ENCODE assay signal across 25 mouse cellular contexts in genomic region chr5:139368638-139369320, GRCm38 (mm10). TPM values are rescaled to one million over a fixed set of nuclear protein-coding genes. Genes with fewer than 3 reads are reported as not detected.
DNase-seq lines count a peak whose midpoint lies in the region; ATAC-seq lines count a peak whose summit lies in the region.
"Had no signal": no experiment of that assay in that cellular context is flagged by ENCODE, and none has a peak within 500 bp of the region (broad histone marks: within the 10 kb centered on the region; RNA-seq: fewer than 3 reads in every experiment).

No protein-coding gene starts in this region.

- H3K9ac ChIP-seq in kidney, embryonic 16.5 days (replicated peaks; ENCODE audit: low read length) = no peak overlapping the region
- H3K9ac ChIP-seq in liver, embryonic 11.5 days (ENCODE audit: low read depth, low read length) = 0 out of 2 replicates have a peak overlapping the region, but pooled peaks have one; percentile 20
- H3K9ac ChIP-seq in forebrain, embryonic 11.5 days (ENCODE audit: low read length) = no peak overlapping the region
- H3K9ac ChIP-seq: forebrain, postnatal 0 days; hindbrain, embryonic 14.5 days; intestine, embryonic 15.5 days; limb, embryonic 15.5 days had no signal

- H3K4me1 ChIP-seq in megakaryocyte, embryonic 14.5 days = peaks cover 95% of the 10 kb centered on the region
- H3K4me1 ChIP-seq in kidney, embryonic 16.5 days (ENCODE audit: insufficient read depth, low read length) = peaks cover 43% of the 10 kb centered on the region
- H3K4me1 ChIP-seq in liver, embryonic 11.5 days (replicated peaks; ENCODE audit: control insufficient read depth, insufficient read depth, low read length) = peaks cover 79% of the 10 kb centered on the region
- peaks cover 3% of the 10 kb centered on the region; the same call in 1 of the 2 replicates for H3K4me1 ChIP-seq in forebrain, embryonic 11.5 days (replicated peaks; ENCODE audit: control insufficient read depth, insufficient read depth, low read length)

- 71% methylated on average over 11 of the region's 11 CpGs for WGBS in kidney, embryonic 16.5 days
- WGBS in liver, embryonic 11.5 days = 75% methylated on average over 11 of the region's 11 CpGs
- 88% methylated on average over 11 of the region's 11 CpGs for WGBS in forebrain, embryonic 11.5 days

- peak overlapping the region; percentile 69 for H3K4me3 ChIP-seq in megakaryocyte, embryonic 14.5 days (replicated peaks)
- H3K4me3 ChIP-seq in kidney, embryonic 16.5 days (ENCODE audit: low read length) = no peak overlapping the region
- H3K4me3 ChIP-seq in liver, embryonic 11.5 days (ENCODE audit: low read depth, low read length) = no peak overlapping the region
- no peak overlapping the region for H3K4me3 ChIP-seq in forebrain, embryonic 11.5 days (ENCODE audit: low read depth, low read length)
- H3K4me3 ChIP-seq: embryonic facial prominence, embryonic 13.5 days; heart, embryonic 13.5 days; intestine, embryonic 15.5 days; limb, embryonic 15.5 days had no signal

- no peaks in the 10 kb centered on the region for H3K27me3 ChIP-seq in megakaryocyte, embryonic 14.5 days (replicated peaks)
- no peaks in the 10 kb centered on the region for H3K27me3 ChIP-seq in kidney, embryonic 16.5 days (ENCODE audit: insufficient read depth, low read length)
- H3K27me3 ChIP-seq in liver, embryonic 11.5 days (replicated peaks; ENCODE audit: control insufficient read depth, insufficient read depth, low read length) = no peaks in the 10 kb centered on the region
- H3K27me3 ChIP-seq in forebrain, embryonic 11.5 days (ENCODE audit: control insufficient read depth, insufficient read depth, low read length) = no peaks in the 10 kb centered on the region
- H3K27me3 ChIP-seq: embryonic facial prominence, embryonic 13.5 days; heart, embryonic 13.5 days; intestine, embryonic 15.5 days; limb, embryonic 15.5 days had no signal

- H3K9me3 ChIP-seq in megakaryocyte, embryonic 14.5 days = no peaks in the 10 kb centered on the region
- no peaks in the 10 kb centered on the region for H3K9me3 ChIP-seq in kidney, embryonic 16.5 days (ENCODE audit: low read length)
- no peaks in the 10 kb centered on the region for H3K9me3 ChIP-seq in liver, embryonic 11.5 days (ENCODE audit: control insufficient read depth, low read length)
- H3K9me3 ChIP-seq in forebrain, embryonic 11.5 days (ENCODE audit: control insufficient read depth, low read length) = no peaks in the 10 kb centered on the region
- H3K9me3 ChIP-seq: embryonic facial prominence, embryonic 13.5 days; heart, embryonic 13.5 days; intestine, embryonic 15.5 days; limb, embryonic 15.5 days had no signal

- no peak for ATAC-seq in megakaryocyte, adult 5-6 weeks (ENCODE audit: poor library complexity, severe bottlenecking)
- no peak for ATAC-seq in kidney, embryonic 16.5 days (ENCODE audit: low FRiP score, low TSS enrichment)
- no peak for ATAC-seq in liver, embryonic 11.5 days (replicated peaks; ENCODE audit: low FRiP score)
- ATAC-seq in forebrain, embryonic 11.5 days (replicated peaks; ENCODE audit: low FRiP score) = no peak
- ATAC-seq: forebrain, postnatal 0 days; intestine, embryonic 15.5 days had no signal

- peak overlapping the region; percentile 54 for H3K27ac ChIP-seq in kidney, embryonic 16.5 days (ENCODE audit: low read length)
- peak overlapping the region; percentile 39 for H3K27ac ChIP-seq in liver, embryonic 11.5 days (ENCODE audit: low read depth, low read length)
- no peak overlapping the region for H3K27ac ChIP-seq in forebrain, embryonic 11.5 days (ENCODE audit: low read depth, low read length)
- H3K27ac ChIP-seq: embryonic facial prominence, embryonic 13.5 days; heart, embryonic 13.5 days; hindbrain, embryonic 14.5 days; intestine, embryonic 15.5 days; limb, embryonic 15.5 days had no signal

- no peak overlapping the region for H3K4me2 ChIP-seq in kidney, embryonic 16.5 days (replicated peaks; ENCODE audit: low read depth, low read length)
- H3K4me2 ChIP-seq in liver, embryonic 11.5 days = no peak overlapping the region
- no peak overlapping the region for H3K4me2 ChIP-seq in forebrain, embryonic 11.5 days (ENCODE audit: low read depth, low read length, severe bottlenecking)
- H3K4me2 ChIP-seq: embryonic facial prominence, embryonic 13.5 days; heart, embryonic 13.5 days; hindbrain, embryonic 14.5 days; intestine, embryonic 15.5 days; limb, embryonic 15.5 days had no signal

- H3K36me3 ChIP-seq in megakaryocyte, embryonic 14.5 days (replicated peaks; ENCODE audit: low read length) = peaks cover 53% of the 10 kb centered on the region
- peaks cover under 1% of the 10 kb centered on the region; the same call in 1 of the 2 replicates for H3K36me3 ChIP-seq in kidney, embryonic 16.5 days (ENCODE audit: insufficient read depth, low read length)
- no peaks in the 10 kb centered on the region for H3K36me3 ChIP-seq in liver, embryonic 11.5 days (ENCODE audit: control insufficient read depth, insufficient read depth, low read length)
- no peaks in the 10 kb centered on the region for H3K36me3 ChIP-seq in forebrain, embryonic 11.5 days (ENCODE audit: control insufficient read depth, insufficient read depth, low read length)
- H3K36me3 ChIP-seq: heart, embryonic 13.5 days; intestine, embryonic 15.5 days had no signal

- DNase-seq in liver, embryonic 11.5 days (ENCODE audit: low spot score) = no peak
- DNase-seq in urinary bladder, adult 2 months (ENCODE audit: low spot score) = no peak
- no peak for DNase-seq in forebrain, embryonic 11.5 days (ENCODE audit: low spot score)
- DNase-seq in adrenal gland, postnatal 14 days = no peak
- DNase-seq: forebrain, postnatal 0 days; lung, postnatal 10 days; midbrain, embryonic 14.5 days; retina, postnatal 1 day had no signal

RNA-seq across cellular contexts. Expression of gene Gpr146, which starts 8.7 kb away (rescaled TPM):
- 54.8 and 69.9 TPM in 2 replicates for polyA plus RNA-seq in megakaryocyte, embryonic 14.5 days (2012; ENCODE audit: insufficient read depth, low replicate concordance)
- total RNA-seq in megakaryocyte, adult 5-6 weeks (2015) = 9.8 and 13.1 TPM in 2 replicates
- 9.6 and 14.8 TPM in 2 replicates for total RNA-seq in megakaryocyte, adult 5-6 weeks (2017)
- 6.6 and 6.7 TPM in 2 replicates for polyA plus RNA-seq in kidney, embryonic 16.5 days (2015; fragmentation: Nextera tagmentation; extraction: Ambion mirVana)
- polyA plus RNA-seq in liver, embryonic 11.5 days (2014; fragmentation: Nextera tagmentation; extraction: Ambion mirVana) = 13.4 and 15.1 TPM in 2 replicates
- 16.4 and 22.2 TPM in 2 replicates for polyA plus RNA-seq in urinary bladder, adult 2 months (2012; rRNA removed)
- polyA plus RNA-seq in forebrain, embryonic 11.5 days (2014; fragmentation: Nextera tagmentation; extraction: Ambion mirVana) = 1.8 and 1.9 TPM in 2 replicates
- 12.1 and 14.8 TPM in 2 replicates for total RNA-seq in adrenal gland, postnatal 14 days (2021)

RNA-seq across cellular contexts. Expression of gene Cyp2w1, which starts 16.4 kb away (rescaled TPM):
- polyA plus RNA-seq in megakaryocyte, embryonic 14.5 days (2012; ENCODE audit: insufficient read depth, low replicate concordance) = not detected in 2 replicates
- not detected in 2 replicates for total RNA-seq in megakaryocyte, adult 5-6 weeks (2015)
- not detected in 2 replicates for total RNA-seq in megakaryocyte, adult 5-6 weeks (2017)
- polyA plus RNA-seq in kidney, embryonic 16.5 days (2015; fragmentation: Nextera tagmentation; extraction: Ambion mirVana) = not detected in 2 replicates
- polyA plus RNA-seq in liver, embryonic 11.5 days (2014; fragmentation: Nextera tagmentation; extraction: Ambion mirVana) = not detected in 2 replicates
- polyA plus RNA-seq in urinary bladder, adult 2 months (2012; rRNA removed) = not detected in 2 replicates
- not detected in 2 replicates for polyA plus RNA-seq in forebrain, embryonic 11.5 days (2014; fragmentation: Nextera tagmentation; extraction: Ambion mirVana)
- not detected in 2 replicates for total RNA-seq in adrenal gland, postnatal 14 days (2021)
- total RNA-seq: adrenal gland, adult 18-20 months; forebrain, postnatal 0 days; gastrocnemius, adult 8-10 months; granulocyte monocyte progenitor cell, adult 5-6 weeks; heart, postnatal 25 days; layer of hippocampus, adult 8-10 months; left cerebral cortex, adult 18-20 months; left cerebral cortex, postnatal 36 days; megakaryocyte progenitor cell, adult 5-6 weeks; neutrophil, adult 5-6 weeks had no signal
- polyA plus RNA-seq: forebrain, postnatal 0 days; heart, embryonic 13.5 days; hindbrain, embryonic 14.5 days; midbrain, embryonic 14.5 days had no signal

RNA-seq across cellular contexts. Expression of gene Cox19, which starts 17.6 kb away (rescaled TPM):
- 51.4 and 67.9 TPM in 2 replicates for polyA plus RNA-seq in megakaryocyte, embryonic 14.5 days (2012; ENCODE audit: insufficient read depth, low replicate concordance)
- total RNA-seq in megakaryocyte, adult 5-6 weeks (2015) = 35.6 and 42.6 TPM in 2 replicates
- total RNA-seq in megakaryocyte, adult 5-6 weeks (2017) = 20.0 and 24.6 TPM in 2 replicates
- polyA plus RNA-seq in kidney, embryonic 16.5 days (2015; fragmentation: Nextera tagmentation; extraction: Ambion mirVana) = 99.3 and 104 TPM in 2 replicates
- 98.1 and 103 TPM in 2 replicates for polyA plus RNA-seq in liver, embryonic 11.5 days (2014; fragmentation: Nextera tagmentation; extraction: Ambion mirVana)
- 45.3 and 52.4 TPM in 2 replicates for polyA plus RNA-seq in urinary bladder, adult 2 months (2012; rRNA removed)
- polyA plus RNA-seq in forebrain, embryonic 11.5 days (2014; fragmentation: Nextera tagmentation; extraction: Ambion mirVana) = 103 and 130 TPM in 2 replicates
- total RNA-seq in adrenal gland, postnatal 14 days (2021) = 68.3 and 74.0 TPM in 2 replicates

RNA-seq across cellular contexts. Expression of gene C130050O18Rik, which starts 36.3 kb away (rescaled TPM):
- polyA plus RNA-seq in megakaryocyte, embryonic 14.5 days (2012; ENCODE audit: insufficient read depth, low replicate concordance) = 1.8 TPM in 1 of 2 replicates, not detected in the other
- total RNA-seq in megakaryocyte, adult 5-6 weeks (2015) = 18.3 and 19.9 TPM in 2 replicates
- 16.6 and 19.7 TPM in 2 replicates for total RNA-seq in megakaryocyte, adult 5-6 weeks (2017)
- polyA plus RNA-seq in kidney, embryonic 16.5 days (2015; fragmentation: Nextera tagmentation; extraction: Ambion mirVana) = 0.60 and 0.92 TPM in 2 replicates
- 1.5 and 1.6 TPM in 2 replicates for polyA plus RNA-seq in liver, embryonic 11.5 days (2014; fragmentation: Nextera tagmentation; extraction: Ambion mirVana)
- polyA plus RNA-seq in urinary bladder, adult 2 months (2012; rRNA removed) = 0.65 and 0.96 TPM in 2 replicates
- polyA plus RNA-seq in forebrain, embryonic 11.5 days (2014; fragmentation: Nextera tagmentation; extraction: Ambion mirVana) = 0.17 and 0.23 TPM in 2 replicates
- total RNA-seq in adrenal gland, postnatal 14 days (2021) = 0.30 TPM in 2 replicates
- total RNA-seq: forebrain, postnatal 0 days had no signal

RNA-seq across cellular contexts. Expression of gene Adap1, which starts 43.4 kb away (rescaled TPM):
- polyA plus RNA-seq in megakaryocyte, embryonic 14.5 days (2012; ENCODE audit: insufficient read depth, low replicate concordance) = 25.6 and 59.2 TPM in 2 replicates
- total RNA-seq in megakaryocyte, adult 5-6 weeks (2015) = 42.5 and 43.9 TPM in 2 replicates
- 56.9 and 61.1 TPM in 2 replicates for total RNA-seq in megakaryocyte, adult 5-6 weeks (2017)
- 1.1 and 1.7 TPM in 2 replicates for polyA plus RNA-seq in kidney, embryonic 16.5 days (2015; fragmentation: Nextera tagmentation; extraction: Ambion mirVana)
- 7.2 and 8.1 TPM in 2 replicates for polyA plus RNA-seq in liver, embryonic 11.5 days (2014; fragmentation: Nextera tagmentation; extraction: Ambion mirVana)
- polyA plus RNA-seq in urinary bladder, adult 2 months (2012; rRNA removed) = 45.4 and 46.6 TPM in 2 replicates
- polyA plus RNA-seq in forebrain, embryonic 11.5 days (2014; fragmentation: Nextera tagmentation; extraction: Ambion mirVana) = 1.9 and 2.0 TPM in 2 replicates
- total RNA-seq in adrenal gland, postnatal 14 days (2021) = 4.5 and 6.8 TPM in 2 replicates
